Mouse (Mus musculus) hindbrain, embryonic 15.5 days (tissue): ENCODE data around the gene Rapgef3. TPM values are rescaled to one million over a fixed set of nuclear protein-coding genes. Genes with fewer than 3 reads are reported as not detected.
A peak's percentile ranks its signal among the peaks of the same experiment; 100 is the strongest.

Experiments used
- ATAC-seq: fragments of 200-750 bp; cut with Nextera tagmentation; 2 replicates; pipeline ENCODE4 v1.8.0; 2017; ENCODE audit warnings: low read depth, moderate number of reproducible peaks, moderate TSS enrichment; ENCODE audit not compliant: low FRiP score
- H3K27ac ChIP-seq: fragments of 300-500 bp; sonication (generic); replicated peaks from 2 replicates; pipeline ENCODE4 v1.5.1; 2015; ENCODE audit warnings: mild to moderate bottlenecking, inconsistent platforms
- H3K27me3 ChIP-seq: fragments of 300-500 bp; sonication (generic); 2 replicates; pipeline ENCODE4 v1.6.1; 2015; ENCODE audit warnings: control low read depth, inconsistent platforms
- H3K36me3 ChIP-seq: fragments of 300-500 bp; sonication (generic); 2 replicates; pipeline ENCODE4 v1.6.1; 2015; ENCODE audit warnings: control low read depth, inconsistent platforms
- H3K4me1 ChIP-seq: fragments of 300-500 bp; sonication (generic); replicated peaks from 2 replicates; pipeline ENCODE4 v1.6.1; 2015; ENCODE audit warnings: control low read depth, inconsistent platforms
- H3K4me2 ChIP-seq: fragments of 300-500 bp; sonication (generic); 2 replicates; pipeline ENCODE4 v1.6.1; 2015; ENCODE audit warnings: moderate library complexity, mild to moderate bottlenecking, inconsistent platforms
- H3K4me3 ChIP-seq: fragments of 300-500 bp; sonication (generic); 2 replicates; pipeline ENCODE4 v1.5.1; 2015; ENCODE audit warnings: mild to moderate bottlenecking, inconsistent platforms
- H3K9ac ChIP-seq: fragments of 300-500 bp; sonication (generic); 2 replicates; pipeline ENCODE4 v1.6.1; 2015; ENCODE audit warnings: inconsistent platforms
- H3K9me3 ChIP-seq: fragments of 300-500 bp; sonication (generic); 2 replicates; pipeline ENCODE4 v1.6.1; 2016; ENCODE audit warnings: control low read depth, inconsistent platforms
- WGBS: fragments of 180-500 bp; shearing (Covaris S2); methylation state at CpG from one replicate; pipeline ENCODE4 v1.1.7; 2015; 5-methylcytosine and 5-hydroxymethylcytosine counted together
- polyA plus RNA-seq: library from polyadenylated mRNA; unstranded; fragments of >200 nt; fragmentation: Nextera tagmentation; extraction: Ambion mirVana; gene quantifications from 2 replicates; pipeline ENCODE4 v1.2.1, GENCODE M21; 2015

Gene Rapgef3
- polyA plus RNA-seq, 1 experiment from 2014 or later = 15.5 TPM

- no peak overlapping the region for H3K4me3 ChIP-seq
- H3K9me3 ChIP-seq = no peaks in the 10 kb centered on the region
- WGBS = 17% methylated on average over 12 of the region's 12 CpGs
- H3K9ac ChIP-seq = no peak overlapping the region
- H3K36me3 ChIP-seq = no peaks in the 10 kb centered on the region
- no peaks in the 10 kb centered on the region for H3K27me3 ChIP-seq
- peak overlapping the region; percentile 49 for H3K27ac ChIP-seq
- H3K4me1 ChIP-seq = peaks cover 19% of the 10 kb centered on the region
- ATAC-seq = peak; percentile 86
- peak overlapping the region; percentile 1; the same call in 1 of the 2 replicates for H3K4me2 ChIP-seq
Observed at GRCm38 (mm10) chr15:97750697-97751096, 17.1 kb downstream of the Rapgef3 start.

- Histone ChIP-seq H3K4me2 (no peak overlapping the region), H3K27ac (peak overlapping the region; percentile 49; the same call in 1 of the 2 replicates), H3K36me3 (no peaks in the 10 kb centered on the region), H3K27me3 (no peaks in the 10 kb centered on the region), H3K9ac (no peak overlapping the region), H3K9me3 (no peaks in the 10 kb centered on the region), H3K4me3 (no peak overlapping the region), H3K4me1 (peaks cover 20% of the 10 kb centered on the region)
- ATAC-seq = no peak
- 90% methylated on average over 13 of the region's 13 CpGs for WGBS
Observed at GRCm38 (mm10) chr15:97749841-97750240, 17.9 kb downstream of the Rapgef3 start.

GRCm38 (mm10) chr15:97749397-97749796 lies 18.4 kb downstream of the Rapgef3 start:
- ATAC-seq = no peak
- Histone ChIP-seq H3K27ac (no peak overlapping the region), H3K4me3 (no peak overlapping the region), H3K36me3 (no peaks in the 10 kb centered on the region), H3K27me3 (no peaks in the 10 kb centered on the region), H3K4me1 (peaks cover 22% of the 10 kb centered on the region), H3K9me3 (no peaks in the 10 kb centered on the region), H3K4me2 (no peak overlapping the region), H3K9ac (no peak overlapping the region)
- WGBS = 94% methylated on average over 9 of the region's 9 CpGs

- no peak for ATAC-seq
- Histone ChIP-seq H3K9me3 (no peaks in the 10 kb centered on the region), H3K4me2 (no peak overlapping the region), H3K27me3 (no peaks in the 10 kb centered on the region), H3K4me1 (peaks cover 22% of the 10 kb centered on the region), H3K9ac (no peak overlapping the region), H3K27ac (no peak overlapping the region), H3K4me3 (no peak overlapping the region), H3K36me3 (no peaks in the 10 kb centered on the region)
- WGBS = 86% methylated on average over 4 of the region's 4 CpGs
Observed at GRCm38 (mm10) chr15:97748964-97749363, 18.8 kb downstream of the Rapgef3 start.

- Histone ChIP-seq H3K9ac (no peak overlapping the region), H3K9me3 (no peaks in the 10 kb centered on the region), H3K4me1 (peaks cover 22% of the 10 kb centered on the region), H3K4me3 (no peak overlapping the region), H3K4me2 (no peak overlapping the region), H3K36me3 (no peaks in the 10 kb centered on the region), H3K27ac (no peak overlapping the region), H3K27me3 (no peaks in the 10 kb centered on the region)
- no peak for ATAC-seq
- WGBS = 18% methylated on average over 10 of the region's 10 CpGs
Observed at GRCm38 (mm10) chr15:97748309-97748708, 19.5 kb downstream of the Rapgef3 start.

GRCm38 (mm10) chr15:97747486-97747885 lies 20.3 kb downstream of the Rapgef3 start:
- peaks cover 23% of the 10 kb centered on the region for H3K4me1 ChIP-seq
- no peak overlapping the region for H3K4me2 ChIP-seq
- no peaks in the 10 kb centered on the region for H3K9me3 ChIP-seq
- no peak overlapping the region for H3K9ac ChIP-seq
- no peak overlapping the region for H3K27ac ChIP-seq
- no peak for ATAC-seq
- H3K36me3 ChIP-seq = no peaks in the 10 kb centered on the region
- H3K4me3 ChIP-seq = no peak overlapping the region
- WGBS = 81% methylated on average over 4 of the region's 4 CpGs
- H3K27me3 ChIP-seq = no peaks in the 10 kb centered on the region

GRCm38 (mm10) chr15:97746748-97747147 lies 21.0 kb downstream of the Rapgef3 start:
- Histone ChIP-seq H3K4me3 (no peak overlapping the region), H3K9me3 (no peaks in the 10 kb centered on the region), H3K27me3 (no peaks in the 10 kb centered on the region), H3K4me1 (peaks cover 26% of the 10 kb centered on the region), H3K4me2 (no peak overlapping the region), H3K36me3 (no peaks in the 10 kb centered on the region), H3K27ac (no peak overlapping the region), H3K9ac (no peak overlapping the region)
- ATAC-seq = no peak
- WGBS = 95% methylated on average over 24 of the region's 24 CpGs

GRCm38 (mm10) chr15:97746278-97746677 lies 21.5 kb downstream of the Rapgef3 start:
- H3K9ac ChIP-seq = no peak overlapping the region
- no peak overlapping the region for H3K27ac ChIP-seq
- H3K4me2 ChIP-seq = no peak overlapping the region
- peaks cover 26% of the 10 kb centered on the region for H3K4me1 ChIP-seq
- ATAC-seq = no peak
- no peaks in the 10 kb centered on the region for H3K36me3 ChIP-seq
- H3K4me3 ChIP-seq = no peak overlapping the region
- no peaks in the 10 kb centered on the region for H3K9me3 ChIP-seq
- 93% methylated on average over 10 of the region's 10 CpGs for WGBS
- no peaks in the 10 kb centered on the region for H3K27me3 ChIP-seq

GRCm38 (mm10) chr15:97745331-97745730 lies 22.4 kb downstream of the Rapgef3 start:
- H3K4me1 ChIP-seq = peaks cover 18% of the 10 kb centered on the region
- H3K27ac ChIP-seq = peak overlapping the region; percentile 46; the same call in 1 of the 2 replicates
- H3K9ac ChIP-seq = no peak overlapping the region
- whole genome bisulfite sequencing = 64% methylated on average over 10 of the region's 10 CpGs
- no peaks in the 10 kb centered on the region for H3K9me3 ChIP-seq
- no peaks in the 10 kb centered on the region for H3K36me3 ChIP-seq
- no peak for ATAC-seq
- H3K4me2 ChIP-seq = no peak overlapping the region
- no peaks in the 10 kb centered on the region for H3K27me3 ChIP-seq
- H3K4me3 ChIP-seq = no peak overlapping the region

- H3K4me1 ChIP-seq = peaks cover 14% of the 10 kb centered on the region
- no peaks in the 10 kb centered on the region for H3K9me3 ChIP-seq
- ATAC-seq = no peak
- no peak overlapping the region for H3K9ac ChIP-seq
- no peaks in the 10 kb centered on the region for H3K36me3 ChIP-seq
- no peak overlapping the region for H3K4me3 ChIP-seq
- H3K4me2 ChIP-seq = no peak overlapping the region
- H3K27ac ChIP-seq = peak overlapping the region; percentile 46; the same call in 1 of the 2 replicates
- H3K27me3 ChIP-seq = no peaks in the 10 kb centered on the region
- 54% methylated on average over 10 of the region's 10 CpGs for WGBS
Observed at GRCm38 (mm10) chr15:97744930-97745329, 22.8 kb downstream of the Rapgef3 start.

- WGBS = 79% methylated on average over 12 of the region's 12 CpGs
- H3K4me3 ChIP-seq = no peak overlapping the region
- H3K4me1 ChIP-seq = peaks cover 13% of the 10 kb centered on the region
- H3K4me2 ChIP-seq = no peak overlapping the region
- no peaks in the 10 kb centered on the region for H3K27me3 ChIP-seq
- H3K9ac ChIP-seq = no peak overlapping the region
- H3K27ac ChIP-seq = no peak overlapping the region
- ATAC-seq = no peak
- H3K9me3 ChIP-seq = no peaks in the 10 kb centered on the region
- no peaks in the 10 kb centered on the region for H3K36me3 ChIP-seq
Observed at GRCm38 (mm10) chr15:97743961-97744525, 23.7 kb downstream of the Rapgef3 start.

- 87% methylated on average over 5 of the region's 5 CpGs for WGBS
- ATAC-seq = no peak
- H3K9ac ChIP-seq = no peak overlapping the region
Observed at GRCm38 (mm10) chr15:97743210-97743609, 24.6 kb downstream of the Rapgef3 start.

GRCm38 (mm10) chr15:97742600-97742999 lies 25.2 kb downstream of the Rapgef3 start:
- no peak overlapping the region for H3K27ac ChIP-seq
- H3K4me2 ChIP-seq = no peak overlapping the region
- WGBS = 70% methylated on average over 4 of the region's 4 CpGs
- H3K27me3 ChIP-seq = no peaks in the 10 kb centered on the region
- H3K9ac ChIP-seq = no peak overlapping the region
- H3K4me3 ChIP-seq = no peak overlapping the region
- H3K9me3 ChIP-seq = no peaks in the 10 kb centered on the region
- no peak for ATAC-seq
- peaks cover 13% of the 10 kb centered on the region for H3K4me1 ChIP-seq
- no peaks in the 10 kb centered on the region for H3K36me3 ChIP-seq

More at GRCm38 (mm10) chr15:97743210-97743609, 24.6 kb downstream of the Rapgef3 start:
- H3K4me2 ChIP-seq = no peak overlapping the region
- H3K27me3 ChIP-seq = no peaks in the 10 kb centered on the region
- no peak overlapping the region for H3K4me3 ChIP-seq
- peaks cover 13% of the 10 kb centered on the region for H3K4me1 ChIP-seq
- no peaks in the 10 kb centered on the region for H3K9me3 ChIP-seq
- no peak overlapping the region for H3K27ac ChIP-seq
- H3K36me3 ChIP-seq = no peaks in the 10 kb centered on the region
